Mouse (Mus musculus): ENCODE measurements around the gene Mtg2. TPM values are rescaled to one million over a fixed set of nuclear protein-coding genes. Genes with fewer than 3 reads are reported as not detected.

The Mtg2 gene
- polyA plus RNA-seq, 1 experiment from 2014 or later, result 11.1 TPM

DNA sequence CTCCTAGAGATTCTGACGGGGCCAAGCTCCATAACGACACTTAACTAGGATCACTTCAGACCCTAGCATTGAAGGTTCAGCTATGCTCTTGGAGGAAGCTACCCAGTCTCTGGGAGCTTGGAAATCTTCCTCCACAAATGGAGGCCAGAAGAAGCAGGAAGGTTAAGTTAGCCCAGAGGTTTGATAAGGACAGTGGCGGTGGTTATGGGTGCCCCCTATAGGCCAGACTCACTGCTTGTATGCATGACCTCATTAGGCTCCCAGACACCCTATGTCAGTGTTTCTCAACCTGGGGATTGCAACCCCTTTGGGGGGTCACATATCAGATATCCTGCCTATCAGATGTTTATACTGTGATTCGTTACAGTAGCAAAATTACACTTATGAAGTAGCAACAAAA lies 36.7 kb downstream of the Mtg2 start:
- H3K4me2 ChIP-seq, result no peak overlapping the region
- 47% methylated on average over 4 of the region's 4 CpGs for WGBS (ENCODE audit: insufficient replicate concordance)
- ATAC-seq (ENCODE audit: insufficient read depth), result no peak
- H3K9me3 ChIP-seq (replicated peaks), result no peaks in the 10 kb centered on the region
- no peak overlapping the region for H3K4me3 ChIP-seq (replicated peaks)
- no peak overlapping the region for H3K9ac ChIP-seq
- H3K27ac ChIP-seq (replicated peaks), result no peak overlapping the region
- H3K4me1 ChIP-seq (replicated peaks), result peaks cover 15% of the 10 kb centered on the region
- no peaks in the 10 kb centered on the region for H3K36me3 ChIP-seq (replicated peaks)
- H3K27me3 ChIP-seq, result peaks cover 62% of the 10 kb centered on the region

DNA sequence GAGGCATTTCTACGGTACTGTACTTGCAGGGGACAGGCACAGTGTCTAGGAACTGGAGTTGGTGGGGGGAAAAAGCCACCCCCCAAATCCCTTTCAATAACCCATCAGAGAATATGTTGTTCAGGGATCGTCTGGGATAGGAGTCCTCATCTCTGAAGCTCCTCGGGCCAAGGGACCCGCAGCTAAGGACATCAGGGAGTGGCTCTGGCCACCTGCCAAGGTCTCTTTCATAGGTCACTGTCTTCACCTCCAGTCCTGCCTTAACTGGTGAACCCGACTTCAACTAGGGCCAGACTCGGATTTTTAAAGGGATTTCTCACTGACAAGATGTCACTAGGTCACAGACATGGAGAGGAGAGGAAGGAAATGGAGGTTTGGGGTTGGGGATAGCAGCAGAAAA lies 37.9 kb downstream of the Mtg2 start:
- Histone ChIP-seq H3K4me1 (replicated peaks) (peaks cover 15% of the 10 kb centered on the region), H3K4me2 (no peak overlapping the region), H3K9me3 (replicated peaks) (no peaks in the 10 kb centered on the region), H3K36me3 (replicated peaks) (no peaks in the 10 kb centered on the region), H3K27ac (replicated peaks) (no peak overlapping the region), H3K9ac (no peak overlapping the region), H3K4me3 (replicated peaks) (no peak overlapping the region), H3K27me3 (peaks cover 50% of the 10 kb centered on the region)
- WGBS (ENCODE audit: insufficient replicate concordance), result 39% methylated on average over 6 of the region's 6 CpGs
- ATAC-seq (ENCODE audit: insufficient read depth), result no peak

DNA sequence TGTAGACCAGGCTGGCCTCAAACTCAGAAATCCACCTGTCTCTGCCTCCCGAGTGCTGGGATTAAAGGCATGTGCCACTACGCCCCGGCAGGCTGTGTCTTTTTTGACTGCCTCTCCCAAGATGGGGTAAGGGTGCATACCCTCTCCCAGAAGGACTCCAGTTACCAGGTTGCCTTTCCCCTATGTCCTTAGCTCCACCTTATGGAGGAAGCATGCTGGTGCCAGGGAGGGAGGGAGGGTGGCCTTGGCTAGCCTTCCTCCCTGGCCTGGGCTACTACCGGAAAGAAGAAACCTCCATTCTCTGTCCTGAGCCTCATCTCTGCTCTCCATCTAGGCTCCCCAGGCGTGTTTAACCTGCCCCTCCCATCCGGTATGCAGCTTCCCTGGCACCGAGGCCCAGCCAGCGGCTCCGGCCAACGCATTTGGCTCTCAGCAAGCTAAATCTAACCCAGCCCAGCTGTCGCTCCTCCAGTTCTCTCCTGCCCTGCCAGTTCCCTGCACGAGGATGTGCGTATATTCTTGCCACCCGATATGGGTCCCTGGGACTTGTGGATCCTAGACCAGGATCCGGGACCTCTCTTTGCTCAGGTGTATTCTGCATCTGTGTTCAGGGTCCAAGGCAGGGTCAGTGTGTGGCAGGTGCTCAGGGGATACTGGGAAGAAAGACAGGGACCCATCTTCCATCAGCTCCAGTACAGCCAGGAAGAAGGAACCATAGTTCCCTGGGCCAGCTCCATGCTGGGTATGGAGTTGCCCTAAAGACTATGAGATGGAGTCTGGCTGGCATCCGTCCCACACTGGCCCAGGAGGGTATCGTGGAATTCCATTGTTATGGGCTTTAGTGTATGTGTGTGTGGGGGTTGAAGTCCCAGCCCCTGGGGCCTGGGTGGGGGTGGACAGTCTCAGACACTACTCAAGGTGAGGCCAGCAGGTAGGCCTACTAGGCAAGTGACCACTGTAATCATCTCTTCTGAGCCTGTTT lies 43.8 kb downstream of the Mtg2 start:
- H3K27ac ChIP-seq (replicated peaks), result no peak overlapping the region
- H3K4me1 ChIP-seq (replicated peaks), result peaks cover 27% of the 10 kb centered on the region
- peaks cover 31% of the 10 kb centered on the region for H3K27me3 ChIP-seq
- H3K9ac ChIP-seq, result no peak overlapping the region
- ATAC-seq (ENCODE audit: insufficient read depth), result no peak
- WGBS (ENCODE audit: insufficient replicate concordance), result 57% methylated on average over 17 of the region's 17 CpGs
- H3K4me2 ChIP-seq, result no peak overlapping the region
- H3K4me3 ChIP-seq (replicated peaks), result no peak overlapping the region
- no peaks in the 10 kb centered on the region for H3K9me3 ChIP-seq (replicated peaks)
- no peaks in the 10 kb centered on the region for H3K36me3 ChIP-seq (replicated peaks)

DNA sequence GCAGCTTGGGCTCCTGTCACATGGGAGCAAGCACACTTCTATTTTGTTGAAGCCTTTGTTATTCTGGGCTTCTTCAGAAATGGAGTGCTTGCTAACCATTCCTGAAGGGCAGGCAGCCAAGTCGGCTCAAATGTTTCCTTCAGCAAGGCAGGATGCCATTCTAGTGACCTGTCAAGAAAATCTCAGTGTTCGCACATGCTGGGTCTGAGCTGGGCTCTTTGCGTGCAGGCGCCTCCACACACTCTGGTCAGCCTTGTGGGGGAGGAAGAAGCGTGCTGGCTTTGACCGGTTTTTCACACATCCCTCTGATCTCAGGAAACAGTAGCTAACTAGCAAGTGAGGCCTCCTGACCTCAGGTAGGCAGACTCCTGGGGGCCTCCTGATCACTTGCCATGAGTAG lies 44.9 kb downstream of the Mtg2 start:
- H3K27ac ChIP-seq (replicated peaks), result no peak overlapping the region
- H3K9ac ChIP-seq, result no peak overlapping the region
- ATAC-seq (ENCODE audit: insufficient read depth), result no peak
- H3K4me1 ChIP-seq (replicated peaks), result peaks cover 37% of the 10 kb centered on the region
- no peaks in the 10 kb centered on the region for H3K36me3 ChIP-seq (replicated peaks)
- no peak overlapping the region for H3K4me2 ChIP-seq
- H3K27me3 ChIP-seq, result peaks cover 30% of the 10 kb centered on the region
- H3K9me3 ChIP-seq (replicated peaks), result no peaks in the 10 kb centered on the region
- H3K4me3 ChIP-seq (replicated peaks), result no peak overlapping the region
- WGBS (ENCODE audit: insufficient replicate concordance), result 35% methylated on average over 6 of the region's 6 CpGs

DNA sequence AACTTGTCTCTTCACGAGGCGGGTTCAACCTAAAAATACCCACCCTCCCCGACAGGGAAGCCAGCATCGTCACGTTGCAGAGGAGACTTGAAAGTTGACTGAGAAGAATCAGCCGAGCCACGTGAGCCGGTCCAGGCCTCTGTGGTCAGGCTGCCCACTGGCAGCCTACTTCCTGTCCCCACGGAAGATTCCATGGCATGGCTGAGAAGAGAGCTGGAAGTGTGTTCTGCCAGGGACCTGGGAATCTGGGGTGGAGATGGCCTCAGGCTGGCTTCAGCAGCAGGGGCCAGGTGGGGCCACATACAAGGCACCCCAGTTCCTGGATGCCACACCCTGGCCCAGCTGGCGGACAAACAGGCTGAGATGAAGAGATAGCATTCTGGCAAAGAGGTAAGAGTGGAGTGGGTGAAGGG lies 45.7 kb downstream of the Mtg2 start:
- peaks cover 26% of the 10 kb centered on the region for H3K27me3 ChIP-seq
- ATAC-seq (ENCODE audit: insufficient read depth), result no peak
- H3K4me3 ChIP-seq (replicated peaks), result no peak overlapping the region
- WGBS (ENCODE audit: insufficient replicate concordance), result 35% methylated on average over 10 of the region's 10 CpGs
- no peak overlapping the region for H3K9ac ChIP-seq
- H3K36me3 ChIP-seq (replicated peaks), result no peaks in the 10 kb centered on the region
- H3K9me3 ChIP-seq (replicated peaks), result no peaks in the 10 kb centered on the region
- peaks cover 44% of the 10 kb centered on the region for H3K4me1 ChIP-seq (replicated peaks)
- H3K27ac ChIP-seq (replicated peaks), result no peak overlapping the region
- H3K4me2 ChIP-seq, result no peak overlapping the region

DNA sequence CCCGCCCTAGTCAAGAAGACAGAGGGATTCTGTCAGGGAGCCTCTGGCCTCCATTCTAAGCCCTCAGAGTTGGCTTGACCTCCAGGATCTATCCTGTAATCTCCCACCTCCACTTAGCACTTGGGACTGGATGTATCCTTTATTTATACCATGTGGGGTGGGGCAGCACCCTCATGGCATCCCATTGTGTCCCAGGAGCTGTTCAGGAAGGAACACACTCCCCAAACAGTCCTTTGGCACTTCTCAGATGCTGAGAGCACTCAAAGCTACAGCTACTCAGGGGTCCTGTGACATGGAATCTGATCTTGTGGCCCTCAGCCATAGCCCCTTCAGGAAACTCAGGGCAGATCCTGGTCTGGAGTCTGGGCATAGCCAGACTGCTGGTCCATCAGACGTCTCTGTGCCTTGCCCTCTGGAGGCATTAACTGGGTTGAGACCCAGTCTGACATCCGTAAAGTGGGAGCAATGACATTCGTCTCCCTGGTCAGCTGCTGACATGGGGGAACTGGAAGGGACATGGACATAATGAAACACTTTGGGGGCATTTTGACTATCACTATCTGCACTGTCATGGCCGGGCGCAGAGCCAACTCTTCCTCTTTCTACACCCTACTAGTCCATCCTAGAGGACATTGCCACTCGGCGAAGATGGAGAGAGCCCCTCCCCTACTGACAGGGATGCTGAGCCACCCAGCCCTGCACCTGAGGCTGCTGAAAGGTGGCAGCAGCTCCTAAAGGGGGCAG lies 46.5 kb downstream of the Mtg2 start:
- Histone ChIP-seq H3K4me3 (replicated peaks) (no peak overlapping the region), H3K4me2 (no peak overlapping the region), H3K9me3 (replicated peaks) (no peaks in the 10 kb centered on the region), H3K36me3 (replicated peaks) (no peaks in the 10 kb centered on the region), H3K4me1 (replicated peaks) (peaks cover 46% of the 10 kb centered on the region), H3K27ac (replicated peaks) (no peak overlapping the region), H3K9ac (no peak overlapping the region), H3K27me3 (peaks cover 26% of the 10 kb centered on the region)
- WGBS (ENCODE audit: insufficient replicate concordance), result 53% methylated on average over 8 of the region's 8 CpGs
- no peak for ATAC-seq (ENCODE audit: insufficient read depth)

DNA sequence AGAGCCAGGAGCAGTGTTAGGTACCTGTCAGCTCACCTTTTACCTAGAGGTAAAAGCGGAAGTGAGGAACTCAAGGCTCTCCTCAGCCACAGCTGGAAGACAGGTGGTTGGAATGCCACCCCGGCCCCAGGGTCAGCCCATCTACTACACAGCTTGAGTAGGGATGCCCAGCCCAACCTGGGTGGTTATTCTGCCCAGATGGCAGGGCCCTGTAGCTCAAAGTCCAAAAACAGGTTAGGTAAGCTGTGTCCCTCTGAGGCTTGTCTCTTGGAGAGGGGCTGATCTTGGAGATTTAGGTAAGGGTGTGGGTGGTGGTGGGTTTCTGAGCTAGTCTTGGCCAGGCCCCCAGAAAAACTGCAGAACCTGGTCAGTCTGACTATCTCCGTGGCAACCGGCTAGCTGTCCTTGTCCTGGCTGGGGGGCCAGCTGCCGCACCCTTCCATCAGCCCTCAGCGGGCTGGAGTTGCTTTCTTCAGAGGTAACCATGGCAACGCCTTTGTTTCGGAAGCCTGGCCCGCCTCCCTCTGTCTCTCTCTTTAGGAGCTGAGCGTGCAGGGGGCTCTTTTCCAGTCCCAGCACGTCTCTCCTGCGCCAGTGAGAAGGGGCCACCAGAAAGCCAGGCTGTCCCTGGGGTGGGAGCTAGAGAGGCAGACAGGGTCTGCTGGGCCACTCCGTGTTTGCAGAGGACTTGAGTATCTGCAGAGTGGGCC lies 47.3 kb downstream of the Mtg2 start:
- Histone ChIP-seq H3K4me3 (replicated peaks) (no peak overlapping the region; the same call in 1 of the 2 replicates), H3K27me3 (peaks cover 26% of the 10 kb centered on the region), H3K27ac (replicated peaks) (no peak overlapping the region), H3K36me3 (replicated peaks) (no peaks in the 10 kb centered on the region), H3K4me2 (peak overlapping the region; percentile 95; the same call in 1 of the 2 replicates), H3K9ac (no peak overlapping the region), H3K9me3 (replicated peaks) (no peaks in the 10 kb centered on the region), H3K4me1 (replicated peaks) (peaks cover 46% of the 10 kb centered on the region)
- ATAC-seq (ENCODE audit: insufficient read depth), result no peak
- 13% methylated on average over 13 of the region's 13 CpGs for WGBS (ENCODE audit: insufficient replicate concordance)

DNA sequence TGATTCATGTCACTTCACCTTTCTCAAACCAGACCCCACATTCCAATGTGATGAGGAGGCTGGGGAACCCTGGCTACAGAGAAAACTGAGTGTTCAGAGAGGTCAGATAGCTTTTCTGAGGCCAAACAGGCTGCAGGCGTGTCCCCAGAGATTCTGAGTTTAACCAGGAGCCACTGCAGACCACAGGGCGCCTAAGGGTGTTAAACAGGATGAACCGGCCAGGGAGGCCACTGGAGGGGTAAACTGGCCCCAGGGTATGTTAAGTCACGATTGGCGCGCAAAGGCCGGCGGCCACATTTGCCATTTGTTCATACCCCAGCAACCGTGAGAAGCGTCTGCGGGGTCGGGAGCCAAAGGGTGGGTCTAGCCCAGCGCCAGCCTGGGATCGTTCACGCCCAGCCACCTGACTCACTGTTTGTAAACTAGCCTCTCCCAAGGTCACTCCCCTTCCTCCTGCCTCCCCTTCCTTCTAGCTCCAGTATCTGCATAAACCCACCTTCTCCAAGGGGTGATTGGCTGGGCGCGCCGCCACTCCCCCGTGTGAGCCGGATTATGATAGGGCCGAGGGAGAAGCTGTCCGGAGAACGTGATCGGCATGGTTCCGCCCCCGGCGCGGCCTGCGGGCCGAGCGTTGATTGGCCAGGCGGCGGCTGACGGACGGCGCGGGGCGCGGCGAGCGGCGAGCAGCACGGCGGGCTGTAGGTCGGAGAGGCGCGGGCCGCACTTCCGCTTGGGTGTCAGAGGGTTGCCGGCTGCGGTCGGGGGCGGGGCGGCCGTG lies 48.5 kb downstream of the Mtg2 start, which contains the start of gene Osbpl2:
Gene Osbpl2, plus strand, starts transcription at position 646 of the 778 bp plus-strand sequence.
- peak; percentile 99 for ATAC-seq (ENCODE audit: insufficient read depth)
- H3K9ac ChIP-seq, result peak within 1 kb of the TSS; percentile 83
- whole genome bisulfite sequencing (ENCODE audit: insufficient replicate concordance), result under 1% methylated on average over 54 of the region's 55 CpGs

DNA sequence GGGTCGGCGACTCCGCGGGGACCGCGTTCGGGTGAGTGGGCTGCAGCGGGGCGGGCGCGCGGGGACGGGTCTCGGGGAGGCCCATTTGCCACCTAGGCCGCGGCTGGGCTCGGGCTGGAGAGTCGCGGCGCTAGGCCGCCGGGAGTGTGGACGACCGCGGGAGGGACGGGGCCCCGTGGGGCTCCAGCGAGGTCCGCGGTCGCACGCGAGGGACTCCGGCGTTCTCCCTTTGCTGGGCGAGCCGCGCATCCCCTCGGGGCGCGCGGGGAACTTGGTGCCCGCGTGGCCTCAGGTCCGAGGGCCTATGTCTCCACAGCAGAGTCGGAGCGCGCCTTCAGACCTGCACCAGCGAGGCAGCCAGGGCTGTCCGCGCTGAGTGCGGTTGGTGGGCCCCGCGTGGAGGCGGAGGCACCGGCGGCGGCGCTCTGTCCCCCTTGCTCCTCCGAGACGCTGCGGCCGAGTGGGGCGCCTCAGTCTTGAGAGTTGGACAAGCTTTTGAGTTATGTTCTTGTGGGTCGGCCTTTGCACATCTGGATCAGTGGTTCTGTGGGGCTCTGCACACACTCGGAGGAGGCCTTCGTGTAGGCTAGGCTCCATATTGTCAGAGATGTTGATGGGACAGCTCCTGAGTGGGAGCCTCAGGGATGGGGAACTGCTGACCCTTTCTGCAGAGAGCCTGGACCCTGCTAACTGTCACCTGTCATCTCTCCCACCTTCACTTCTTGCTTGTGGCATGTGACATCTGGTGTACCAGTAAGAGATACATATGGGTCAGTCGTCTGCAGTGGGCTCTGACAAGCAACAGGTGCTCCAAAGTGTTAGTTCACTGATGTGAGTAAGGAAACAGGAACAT lies 49.3 kb downstream of the Mtg2 start:
- peak; percentile 21 for ATAC-seq (ENCODE audit: insufficient read depth)
- H3K4me3 ChIP-seq (replicated peaks), result peak overlapping the region; percentile 93
- H3K9me3 ChIP-seq (replicated peaks), result no peaks in the 10 kb centered on the region
- H3K4me1 ChIP-seq (replicated peaks), result peaks cover 46% of the 10 kb centered on the region
- H3K9ac ChIP-seq, result peak overlapping the region; percentile 83
- peaks cover 24% of the 10 kb centered on the region for H3K27me3 ChIP-seq
- peak overlapping the region; percentile 95 for H3K4me2 ChIP-seq
- under 1% methylated on average over 64 of the region's 68 CpGs for WGBS (ENCODE audit: insufficient replicate concordance)
- 0 out of 2 replicates have a peak, but pooled peaks cover 5% of the 10 kb centered on the region for H3K36me3 ChIP-seq (replicated peaks)
- H3K27ac ChIP-seq (replicated peaks), result peak overlapping the region; percentile 83

More for the DNA sequence above, 48.5 kb downstream of the Mtg2 start, which contains the start of gene Osbpl2:
- Histone ChIP-seq H3K27ac (replicated peaks) (peak within 1 kb of the TSS; percentile 83), H3K4me3 (replicated peaks) (peak within 1 kb of the TSS; percentile 93), H3K36me3 (replicated peaks) (no peaks in the 10 kb centered on the region), H3K4me2 (peak within 1 kb of the TSS; percentile 95), H3K4me1 (replicated peaks) (peaks cover 46% of the 10 kb centered on the region), H3K27me3 (peaks cover 26% of the 10 kb centered on the region), H3K9me3 (replicated peaks) (no peaks in the 10 kb centered on the region)

All from liver, embryonic 15.5 days (tissue).